Mouse (Mus musculus): Measurements from ENCODE around the gene Pcid2. TPM values are rescaled to one million over a fixed set of nuclear protein-coding genes. Genes with fewer than 3 reads are reported as not detected.
A peak's percentile ranks its signal among the peaks of the same experiment; 100 is the strongest.

The Pcid2 gene
- polyA plus RNA-seq, 1 experiment from 2014 or later = 51.5 TPM

DNA sequence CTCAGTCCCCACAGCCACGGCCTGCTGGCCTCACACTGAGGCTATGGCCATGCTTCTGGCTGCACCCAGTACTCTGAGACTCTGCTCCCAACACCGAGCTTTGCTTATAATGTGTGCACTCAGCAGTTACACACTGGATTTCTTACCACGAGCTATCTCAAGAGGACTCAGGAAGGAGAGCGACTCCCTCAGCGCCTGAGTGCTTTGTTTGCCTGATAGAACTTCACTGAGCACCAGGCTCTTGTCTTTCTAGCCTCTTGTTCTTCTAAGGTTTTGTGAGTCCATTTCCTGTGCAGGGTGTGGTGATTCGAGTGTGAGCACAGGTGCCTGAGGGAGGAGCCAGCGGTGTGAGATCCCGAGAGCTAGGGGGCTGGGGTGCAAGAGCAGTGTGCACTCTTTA lies 19.6 kb upstream of the Pcid2 start:
- Histone ChIP-seq H3K9ac (ENCODE audit: low read length) (no peak overlapping the region), H3K4me2 (no peak overlapping the region), H3K9me3 (ENCODE audit: control insufficient read depth, low read length) (no peaks in the 10 kb centered on the region), H3K4me1 (ENCODE audit: control insufficient read depth, insufficient read depth, low read length) (no peaks in the 10 kb centered on the region), H3K4me3 (ENCODE audit: low read depth, low read length) (no peak overlapping the region), H3K27me3 (ENCODE audit: control insufficient read depth, insufficient read depth, low read length) (no peaks in the 10 kb centered on the region), H3K36me3 (ENCODE audit: control insufficient read depth, insufficient read depth, low read length) (peaks cover 7% of the 10 kb centered on the region; the same call in 1 of the 2 replicates), H3K27ac (ENCODE audit: low read depth, low read length) (no peak overlapping the region)
- WGBS = 95% methylated on average over 8 of the region's 8 CpGs
- DNase-seq (ENCODE audit: low spot score, missing footprints) (no peak), ATAC-seq (ENCODE audit: low FRiP score) (no peak)

GRCm38 (mm10) chr8:13122887-13123421 lies 17.7 kb upstream of the Pcid2 start:
- ATAC-seq (ENCODE audit: low FRiP score) (no peak), DNase-seq (ENCODE audit: low spot score, missing footprints) (no peak)
- Histone ChIP-seq H3K4me3 (ENCODE audit: low read depth, low read length) (no peak overlapping the region), H3K27me3 (ENCODE audit: control insufficient read depth, insufficient read depth, low read length) (no peaks in the 10 kb centered on the region), H3K36me3 (ENCODE audit: control insufficient read depth, insufficient read depth, low read length) (peaks cover 6% of the 10 kb centered on the region; the same call in 1 of the 2 replicates), H3K9ac (ENCODE audit: low read length) (no peak overlapping the region), H3K9me3 (ENCODE audit: control insufficient read depth, low read length) (no peaks in the 10 kb centered on the region), H3K4me2 (no peak overlapping the region), H3K27ac (ENCODE audit: low read depth, low read length) (no peak overlapping the region), H3K4me1 (ENCODE audit: control insufficient read depth, insufficient read depth, low read length) (no peaks in the 10 kb centered on the region)
- WGBS = 96% methylated on average over 7 of the region's 7 CpGs

DNA sequence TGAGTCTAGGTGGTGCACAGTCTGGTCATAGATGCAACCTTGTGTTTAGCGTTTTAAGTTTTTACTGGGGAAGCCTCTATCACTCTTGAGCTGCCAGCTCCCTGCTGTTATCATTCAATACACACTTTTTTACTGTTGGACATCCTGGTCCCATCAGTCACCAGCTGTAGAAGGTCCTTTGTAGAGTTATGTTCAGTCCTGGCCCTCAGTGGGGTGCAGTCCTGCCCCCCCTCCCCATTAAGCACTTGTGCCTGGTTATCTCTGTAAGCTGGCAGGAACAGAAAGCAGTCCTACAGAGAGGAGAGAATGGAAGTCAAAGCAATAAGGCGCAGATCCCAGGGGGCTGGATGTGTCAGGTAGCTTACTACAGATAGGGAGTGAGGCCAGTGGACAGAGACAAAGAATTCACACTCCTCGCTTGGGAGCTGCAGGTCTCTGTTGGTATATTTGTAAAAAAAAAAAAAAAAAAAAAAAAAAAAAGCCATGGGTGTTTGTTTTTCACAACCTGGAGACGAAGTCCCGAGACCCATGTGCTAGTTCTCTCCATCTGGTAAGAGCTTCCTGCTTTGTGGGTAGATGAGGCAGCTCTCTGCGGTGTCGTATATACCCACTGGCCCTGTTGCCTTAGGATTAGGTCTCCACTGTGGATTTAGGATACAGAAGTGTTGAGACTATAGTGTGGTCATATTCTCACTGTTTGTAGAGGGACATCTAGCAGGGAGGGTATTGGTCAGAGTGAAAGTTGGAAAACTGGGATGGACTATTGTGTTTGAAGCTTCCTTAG lies 15.8 kb upstream of the Pcid2 start:
- peak; percentile 39 for DNase-seq (ENCODE audit: low spot score, missing footprints)
- H3K27ac ChIP-seq (ENCODE audit: low read depth, low read length) = no peak overlapping the region
- no peaks in the 10 kb centered on the region for H3K4me1 ChIP-seq (ENCODE audit: control insufficient read depth, insufficient read depth, low read length)
- no peak overlapping the region for H3K9ac ChIP-seq (ENCODE audit: low read length)
- H3K4me3 ChIP-seq (ENCODE audit: low read depth, low read length) = no peak overlapping the region
- ATAC-seq (ENCODE audit: low FRiP score) = no peak
- peaks cover 3% of the 10 kb centered on the region; the same call in 1 of the 2 replicates for H3K36me3 ChIP-seq (ENCODE audit: control insufficient read depth, insufficient read depth, low read length)
- H3K27me3 ChIP-seq (ENCODE audit: control insufficient read depth, insufficient read depth, low read length) = no peaks in the 10 kb centered on the region
- H3K9me3 ChIP-seq (ENCODE audit: control insufficient read depth, low read length) = no peaks in the 10 kb centered on the region
- H3K4me2 ChIP-seq = no peak overlapping the region
- WGBS = 96% methylated on average over 7 of the region's 7 CpGs

DNA sequence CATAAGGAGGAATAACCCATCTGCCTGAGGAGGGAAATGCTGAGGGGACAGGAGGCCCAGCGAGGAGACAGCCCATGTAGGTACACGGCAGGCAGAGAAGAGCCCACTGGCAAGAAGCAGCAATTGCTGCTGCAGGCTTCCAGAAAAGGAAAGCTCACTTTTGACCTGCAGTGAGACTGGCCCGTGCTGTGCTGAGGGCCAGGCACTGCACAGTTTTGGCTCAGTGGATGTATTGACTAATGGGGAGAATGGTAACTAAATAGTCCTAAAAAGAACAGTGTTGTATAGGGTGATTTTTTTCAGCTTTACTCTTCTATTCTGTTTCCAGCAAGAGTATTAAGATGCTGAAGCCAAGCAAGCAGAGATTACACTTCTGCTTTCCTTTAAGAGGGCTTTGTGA lies 13.3 kb upstream of the Pcid2 start:
- DNase-seq (ENCODE audit: low spot score, missing footprints) (peak; percentile 70), ATAC-seq (ENCODE audit: low FRiP score) (no peak)
- H3K4me1 ChIP-seq (ENCODE audit: control insufficient read depth, insufficient read depth, low read length) = no peaks in the 10 kb centered on the region
- H3K27ac ChIP-seq (ENCODE audit: low read depth, low read length) = no peak overlapping the region
- no peaks in the 10 kb centered on the region for H3K9me3 ChIP-seq (ENCODE audit: control insufficient read depth, low read length)
- H3K36me3 ChIP-seq (ENCODE audit: control insufficient read depth, insufficient read depth, low read length) = no peaks in the 10 kb centered on the region
- H3K4me3 ChIP-seq (ENCODE audit: low read depth, low read length) = no peak overlapping the region
- no peak overlapping the region for H3K9ac ChIP-seq (ENCODE audit: low read length)
- no peak overlapping the region for H3K4me2 ChIP-seq
- H3K27me3 ChIP-seq (ENCODE audit: control insufficient read depth, insufficient read depth, low read length) = no peaks in the 10 kb centered on the region
- WGBS = 87% methylated on average over 3 of the region's 3 CpGs

DNA sequence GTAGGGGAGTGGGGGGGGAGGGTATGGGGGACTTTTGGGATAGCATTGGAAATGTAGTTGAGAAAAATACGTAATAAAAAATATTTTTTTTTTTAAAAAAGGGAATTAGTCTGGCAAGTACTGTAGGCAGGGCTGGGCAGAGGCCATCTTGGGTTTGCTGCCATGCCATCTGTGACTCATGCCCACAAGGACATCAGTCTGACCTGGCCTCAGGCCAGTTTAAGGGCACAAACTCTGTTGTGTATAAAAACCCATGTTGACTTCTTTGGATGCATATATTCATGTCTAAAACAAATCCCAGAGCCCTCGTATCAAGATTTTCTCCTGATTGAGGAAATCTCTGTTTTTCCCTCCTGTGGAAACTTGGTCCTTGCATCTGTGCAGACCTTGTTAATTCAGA lies 11.8 kb upstream of the Pcid2 start:
- Histone ChIP-seq H3K4me2 (no peak overlapping the region), H3K4me1 (ENCODE audit: control insufficient read depth, insufficient read depth, low read length) (no peaks in the 10 kb centered on the region), H3K9ac (ENCODE audit: low read length) (no peak overlapping the region), H3K4me3 (ENCODE audit: low read depth, low read length) (no peak overlapping the region), H3K36me3 (ENCODE audit: control insufficient read depth, insufficient read depth, low read length) (no peaks in the 10 kb centered on the region), H3K27me3 (ENCODE audit: control insufficient read depth, insufficient read depth, low read length) (no peaks in the 10 kb centered on the region), H3K27ac (ENCODE audit: low read depth, low read length) (no peak overlapping the region), H3K9me3 (ENCODE audit: control insufficient read depth, low read length) (no peaks in the 10 kb centered on the region)
- peak; percentile 41 for DNase-seq (ENCODE audit: low spot score, missing footprints)
- 98% methylated on average over 2 of the region's 2 CpGs for WGBS
- ATAC-seq (ENCODE audit: low FRiP score) = no peak

- ATAC-seq (ENCODE audit: low FRiP score) (no peak), DNase-seq (ENCODE audit: low spot score, missing footprints) (peak; percentile 26)
- Histone ChIP-seq H3K36me3 (ENCODE audit: control insufficient read depth, insufficient read depth, low read length) (no peaks in the 10 kb centered on the region), H3K9ac (ENCODE audit: low read length) (no peak overlapping the region), H3K4me1 (ENCODE audit: control insufficient read depth, insufficient read depth, low read length) (no peaks in the 10 kb centered on the region), H3K27ac (ENCODE audit: low read depth, low read length) (no peak overlapping the region), H3K9me3 (ENCODE audit: control insufficient read depth, low read length) (no peaks in the 10 kb centered on the region), H3K4me2 (no peak overlapping the region), H3K27me3 (ENCODE audit: control insufficient read depth, insufficient read depth, low read length) (no peaks in the 10 kb centered on the region), H3K4me3 (ENCODE audit: low read depth, low read length) (no peak overlapping the region)
- WGBS = 91% methylated on average over 4 of the region's 4 CpGs
Observed at GRCm38 (mm10) chr8:13113232-13113631, 8.0 kb upstream of the Pcid2 start.

DNA sequence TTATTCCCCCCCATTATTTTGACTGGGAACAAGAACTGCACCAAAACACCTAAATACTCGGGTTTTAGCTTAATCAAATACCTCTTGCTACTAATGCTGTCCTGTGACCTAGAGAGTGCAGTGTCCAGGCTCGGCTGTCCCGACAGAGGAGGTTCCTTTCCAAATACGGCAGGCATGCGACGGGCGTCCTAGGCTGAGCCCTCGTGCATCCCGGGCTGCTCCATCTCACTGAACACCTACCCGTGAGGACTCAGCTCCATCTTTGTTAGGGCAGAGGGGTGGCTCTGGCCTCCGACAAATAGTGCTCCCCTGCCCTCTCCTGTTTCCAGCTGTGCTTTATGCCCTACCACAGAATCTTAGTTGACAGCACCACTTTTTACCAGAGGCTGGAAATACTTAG lies 6.7 kb upstream of the Pcid2 start:
- no peak overlapping the region for H3K27ac ChIP-seq (ENCODE audit: low read depth, low read length)

DNA sequence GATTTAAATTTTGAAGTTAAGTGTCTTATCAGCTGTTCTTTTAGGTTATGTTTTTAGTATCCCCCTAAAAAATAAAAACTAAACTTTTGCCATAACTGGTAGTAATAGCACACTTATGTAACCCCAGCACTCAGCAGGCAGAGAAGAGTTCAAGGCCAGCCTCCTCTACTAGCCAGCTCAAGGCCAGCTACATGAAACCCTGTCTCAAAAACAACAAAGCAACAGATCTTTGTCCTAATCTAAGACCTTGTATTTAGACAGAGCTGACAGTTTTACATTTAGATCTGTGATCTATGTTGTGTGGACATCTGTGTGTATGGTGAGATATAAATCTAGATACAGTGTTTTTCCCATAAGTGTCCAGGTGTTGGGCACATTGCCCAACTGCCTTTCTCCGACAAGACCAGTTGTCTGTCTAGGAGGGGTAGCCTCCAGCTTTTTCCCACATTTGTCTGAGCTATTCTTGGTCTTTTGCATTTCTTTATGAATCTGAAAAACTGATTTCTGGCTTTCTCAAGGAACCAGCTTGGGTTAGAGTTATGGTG lies 4.2 kb upstream of the Pcid2 start:
- Histone ChIP-seq H3K4me1 (ENCODE audit: control insufficient read depth, insufficient read depth, low read length) (peaks cover 6% of the 10 kb centered on the region), H3K9me3 (ENCODE audit: control insufficient read depth, low read length) (no peaks in the 10 kb centered on the region), H3K9ac (ENCODE audit: low read length) (no peak overlapping the region), H3K4me3 (ENCODE audit: low read depth, low read length) (no peak overlapping the region), H3K36me3 (ENCODE audit: control insufficient read depth, insufficient read depth, low read length) (no peaks in the 10 kb centered on the region), H3K27me3 (ENCODE audit: control insufficient read depth, insufficient read depth, low read length) (no peaks in the 10 kb centered on the region), H3K4me2 (no peak overlapping the region), H3K27ac (ENCODE audit: low read depth, low read length) (no peak overlapping the region)
- 97% methylated on average over 1 of the region's 1 CpGs for WGBS
- no peak for ATAC-seq (ENCODE audit: low FRiP score)
- DNase-seq (ENCODE audit: low spot score, missing footprints) = peak; percentile 67

More for the DNA sequence above, 6.7 kb upstream of the Pcid2 start:
- Histone ChIP-seq H3K9ac (ENCODE audit: low read length) (no peak overlapping the region), H3K4me1 (ENCODE audit: control insufficient read depth, insufficient read depth, low read length) (no peaks in the 10 kb centered on the region), H3K4me3 (ENCODE audit: low read depth, low read length) (no peak overlapping the region), H3K27me3 (ENCODE audit: control insufficient read depth, insufficient read depth, low read length) (no peaks in the 10 kb centered on the region), H3K36me3 (ENCODE audit: control insufficient read depth, insufficient read depth, low read length) (no peaks in the 10 kb centered on the region), H3K9me3 (ENCODE audit: control insufficient read depth, low read length) (no peaks in the 10 kb centered on the region), H3K4me2 (no peak overlapping the region)
- WGBS = 91% methylated on average over 11 of the region's 11 CpGs
- ATAC-seq (ENCODE audit: low FRiP score) = no peak
- DNase-seq (ENCODE audit: low spot score, missing footprints) = peak; percentile 51

DNA sequence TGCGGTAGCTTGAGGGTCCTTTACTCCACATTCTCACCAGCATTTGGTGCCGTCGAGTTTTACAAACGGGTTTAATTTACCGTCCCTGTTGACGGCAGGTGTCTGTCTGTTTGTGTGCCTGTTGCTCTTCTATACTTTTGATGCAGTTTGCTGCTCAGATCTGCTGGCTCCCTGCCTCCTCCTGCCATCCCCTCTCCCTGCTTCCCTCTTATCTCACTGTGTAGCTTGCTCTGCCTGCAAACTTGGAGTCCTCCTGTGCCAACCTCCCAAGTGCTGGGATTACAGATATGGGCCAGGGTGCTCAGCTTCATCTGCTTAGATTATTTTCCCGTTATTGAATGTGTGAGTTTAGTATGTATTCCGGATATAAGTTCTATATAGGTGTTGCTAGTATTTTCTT lies 3.7 kb upstream of the Pcid2 start:
- Histone ChIP-seq H3K4me2 (no peak overlapping the region), H3K4me1 (ENCODE audit: control insufficient read depth, insufficient read depth, low read length) (peaks cover 9% of the 10 kb centered on the region), H3K36me3 (ENCODE audit: control insufficient read depth, insufficient read depth, low read length) (no peaks in the 10 kb centered on the region), H3K9me3 (ENCODE audit: control insufficient read depth, low read length) (no peaks in the 10 kb centered on the region), H3K4me3 (ENCODE audit: low read depth, low read length) (no peak overlapping the region), H3K27me3 (ENCODE audit: control insufficient read depth, insufficient read depth, low read length) (no peaks in the 10 kb centered on the region), H3K27ac (ENCODE audit: low read depth, low read length) (no peak overlapping the region), H3K9ac (ENCODE audit: low read length) (no peak overlapping the region)
- WGBS = 90% methylated on average over 8 of the region's 8 CpGs
- DNase-seq (ENCODE audit: low spot score, missing footprints) = no peak
- no peak for ATAC-seq (ENCODE audit: low FRiP score)

All from midbrain, embryonic 11.5 days (tissue).